In genomic region chr12:70347202-70347841, GRCm38 (mm10) we compare ENCODE assay signal across 8 mouse cellular contexts. TPM values are rescaled to one million over a fixed set of nuclear protein-coding genes. Genes with fewer than 3 reads are reported as not detected.
DNase-seq lines count a peak whose midpoint lies in the region; ATAC-seq and TF ChIP-seq lines count a peak whose summit lies in the region.

Trim9 (minus strand) TSS chr12:70347614.

- H3K9ac ChIP-seq in forebrain, embryonic 11.5 days (ENCODE audit: low read length), result peak within 1 kb of the TSS; percentile 83
- peak within 1 kb of the TSS; percentile 68 for H3K9ac ChIP-seq in heart, embryonic 16.5 days (ENCODE audit: low read length)
- peak within 1 kb of the TSS; percentile 19 for H3K9ac ChIP-seq in liver, embryonic 13.5 days
- peak within 1 kb of the TSS; percentile 77 for H3K9ac ChIP-seq in neural tube, embryonic 12.5 days
- peak within 1 kb of the TSS; percentile 48 for H3K9ac ChIP-seq in stomach, postnatal 0 days (ENCODE audit: low read length)

- DNase-seq in CD8-positive naive resting alpha-beta T cell, adult 2 months (ENCODE audit: low read depth in 2 of 2, low spot score in 2 of 2), result peak; percentile 40 to 61
- DNase-seq in c-Kit-positive CD71-positive TER-119-negative erythroid progenitor cells, embryonic 14.5 days (ENCODE audit: low read depth), result peak; percentile 74
- peak; percentile 97 for DNase-seq in forebrain, embryonic 11.5 days (ENCODE audit: low spot score)
- DNase-seq in kidney, postnatal 25 days, result peak; percentile 93 to 95
- DNase-seq in liver, embryonic 13.5 days, result peak; percentile 66
- DNase-seq in stomach, postnatal 0 days (ENCODE audit: low spot score), result peak; percentile 89

- H3K4me1 ChIP-seq in forebrain, embryonic 11.5 days (replicated peaks; ENCODE audit: control insufficient read depth, insufficient read depth, low read length), result peaks cover 9% of the 10 kb centered on the region; the same call in 1 of the 2 replicates
- peaks cover 12% of the 10 kb centered on the region for H3K4me1 ChIP-seq in heart, embryonic 16.5 days (ENCODE audit: control insufficient read depth, insufficient read depth, low read length)
- peaks cover 20% of the 10 kb centered on the region for H3K4me1 ChIP-seq in liver, embryonic 13.5 days (replicated peaks)
- H3K4me1 ChIP-seq in neural tube, embryonic 12.5 days, result peaks cover 18% of the 10 kb centered on the region; the same call in 1 of the 2 replicates
- H3K4me1 ChIP-seq in stomach, postnatal 0 days (replicated peaks; ENCODE audit: control insufficient read depth, insufficient read depth), result no peaks in the 10 kb centered on the region

- H3K36me3 ChIP-seq in forebrain, embryonic 11.5 days (ENCODE audit: control insufficient read depth, insufficient read depth, low read length), result no peaks in the 10 kb centered on the region
- no peaks in the 10 kb centered on the region for H3K36me3 ChIP-seq in heart, embryonic 16.5 days (ENCODE audit: control insufficient read depth, insufficient read depth)
- no peaks in the 10 kb centered on the region for H3K36me3 ChIP-seq in liver, embryonic 13.5 days
- no peaks in the 10 kb centered on the region for H3K36me3 ChIP-seq in neural tube, embryonic 12.5 days
- H3K36me3 ChIP-seq in stomach, postnatal 0 days (ENCODE audit: control insufficient read depth, insufficient read depth, low read length), result no peaks in the 10 kb centered on the region

- H3K4me3 ChIP-seq in forebrain, embryonic 11.5 days (ENCODE audit: low read depth, low read length), result peak within 1 kb of the TSS; percentile 62
- peak within 1 kb of the TSS; percentile 75 for H3K4me3 ChIP-seq in heart, embryonic 16.5 days (ENCODE audit: low read length)
- H3K4me3 ChIP-seq in liver, embryonic 13.5 days (replicated peaks), result peak within 1 kb of the TSS; percentile 53
- H3K4me3 ChIP-seq in neural tube, embryonic 12.5 days, result peak within 1 kb of the TSS; percentile 72
- H3K4me3 ChIP-seq in stomach, postnatal 0 days (ENCODE audit: low read depth, low read length), result peak within 1 kb of the TSS; percentile 58

- 0 out of 2 replicates have a peak, but pooled peaks have one; percentile 4 for TF ChIP-seq CTCF in stomach, postnatal 0 days (IDR thresholded peaks at IDR 0.05; ENCODE audit: low read depth)

- under 1% methylated on average over 47 of the region's 50 CpGs for WGBS in forebrain, embryonic 11.5 days
- WGBS in heart, embryonic 16.5 days, result under 1% methylated on average over 47 of the region's 50 CpGs
- 1% methylated on average over 49 of the region's 50 CpGs for WGBS in liver, embryonic 13.5 days (ENCODE audit: insufficient replicate concordance)
- WGBS in neural tube, embryonic 12.5 days, result under 1% methylated on average over 49 of the region's 50 CpGs
- under 1% methylated on average over 49 of the region's 50 CpGs for WGBS in stomach, postnatal 0 days

- H3K27me3 ChIP-seq in forebrain, embryonic 11.5 days (ENCODE audit: control insufficient read depth, insufficient read depth, low read length), result peaks cover 6% of the 10 kb centered on the region
- peaks cover 29% of the 10 kb centered on the region for H3K27me3 ChIP-seq in heart, embryonic 16.5 days (ENCODE audit: control insufficient read depth, insufficient read depth, low read length)
- H3K27me3 ChIP-seq in liver, embryonic 13.5 days, result peaks cover 60% of the 10 kb centered on the region
- H3K27me3 ChIP-seq in neural tube, embryonic 12.5 days (replicated peaks), result no peaks in the 10 kb centered on the region
- peaks cover 12% of the 10 kb centered on the region for H3K27me3 ChIP-seq in stomach, postnatal 0 days (ENCODE audit: control insufficient read depth, insufficient read depth, low read length)

- no peaks in the 10 kb centered on the region for H3K9me3 ChIP-seq in forebrain, embryonic 11.5 days (ENCODE audit: control insufficient read depth, low read length)
- H3K9me3 ChIP-seq in heart, embryonic 16.5 days (replicated peaks; ENCODE audit: control insufficient read depth, low read length), result no peaks in the 10 kb centered on the region
- no peaks in the 10 kb centered on the region for H3K9me3 ChIP-seq in liver, embryonic 13.5 days (replicated peaks)
- H3K9me3 ChIP-seq in neural tube, embryonic 12.5 days, result no peaks in the 10 kb centered on the region
- H3K9me3 ChIP-seq in stomach, postnatal 0 days (ENCODE audit: control insufficient read depth, low read length), result no peaks in the 10 kb centered on the region

- peak within 1 kb of the TSS; percentile 90 for H3K4me2 ChIP-seq in forebrain, embryonic 11.5 days (ENCODE audit: low read depth, low read length, severe bottlenecking)
- H3K4me2 ChIP-seq in heart, embryonic 16.5 days (ENCODE audit: low read depth, low read length), result peak within 1 kb of the TSS; percentile 98
- peak within 1 kb of the TSS; percentile 70 for H3K4me2 ChIP-seq in liver, embryonic 13.5 days
- peak within 1 kb of the TSS; percentile 91 for H3K4me2 ChIP-seq in neural tube, embryonic 12.5 days (replicated peaks)
- peak within 1 kb of the TSS; percentile 93 for H3K4me2 ChIP-seq in stomach, postnatal 0 days (replicated peaks; ENCODE audit: low read depth)

- H3K27ac ChIP-seq in forebrain, embryonic 11.5 days (ENCODE audit: low read depth, low read length), result peak within 1 kb of the TSS; percentile 84
- no peak within 1 kb of the TSS for H3K27ac ChIP-seq in heart, embryonic 16.5 days (ENCODE audit: low read length)
- H3K27ac ChIP-seq in liver, embryonic 13.5 days, result no peak within 1 kb of the TSS
- peak within 1 kb of the TSS; percentile 83 for H3K27ac ChIP-seq in neural tube, embryonic 12.5 days
- H3K27ac ChIP-seq in stomach, postnatal 0 days (replicated peaks), result no peak within 1 kb of the TSS

- TF ChIP-seq EP300 in stomach, postnatal 0 days (optimal IDR thresholded peaks at IDR 0.05), result no peak

- peak; percentile 99 for ATAC-seq in forebrain, embryonic 11.5 days (replicated peaks; ENCODE audit: low FRiP score)
- ATAC-seq in heart, embryonic 16.5 days (replicated peaks; ENCODE audit: extremely low read depth, insufficient read depth, low FRiP score), result peak; percentile 99
- peak; percentile 95 for ATAC-seq in liver, embryonic 13.5 days (ENCODE audit: low read depth)
- ATAC-seq in neural tube, embryonic 12.5 days (ENCODE audit: low FRiP score, low read depth), result peak; percentile 97
- peak; percentile 98 for ATAC-seq in stomach, postnatal 0 days (ENCODE audit: low FRiP score, low TSS enrichment)

RNA-seq across cellular contexts. Expression of gene Trim9, which starts in this region (rescaled TPM):
- polyA plus RNA-seq in forebrain, embryonic 11.5 days (2014; fragmentation: Nextera tagmentation; extraction: Ambion mirVana), result 14.5 and 15.5 TPM in 2 replicates
- 0.11 and 0.51 TPM in 2 replicates for polyA plus RNA-seq in heart, embryonic 16.5 days (2015; fragmentation: Nextera tagmentation; extraction: Ambion mirVana)
- 0.06 and 0.09 TPM in 2 replicates for polyA plus RNA-seq in liver, embryonic 13.5 days (2015; fragmentation: Nextera tagmentation; extraction: Ambion mirVana)
- 33.4 and 38.7 TPM in 2 replicates for polyA plus RNA-seq in neural tube, embryonic 12.5 days (2016; fragmentation: Nextera tagmentation; extraction: Ambion mirVana)
- polyA plus RNA-seq in stomach, postnatal 0 days (2015; fragmentation: Nextera tagmentation; extraction: Ambion mirVana), result 0.32 and 0.64 TPM in 2 replicates

Comparison
In these comparisons a context has a peak if more than half of its experiments do, and no peak if none do; other contexts are left out.
1. Peak in ATAC-seq, H3K4me3 ChIP-seq, H3K9ac ChIP-seq and H3K4me2 ChIP-seq in heart, embryonic 16.5 days; RNA of the gene not detected or under 1 TPM.
2. Peak in DNase-seq, ATAC-seq, H3K4me3 ChIP-seq, H3K9ac ChIP-seq and H3K4me2 ChIP-seq in liver, embryonic 13.5 days; RNA of the gene not detected or under 1 TPM.
3. Peak in DNase-seq, ATAC-seq, H3K4me3 ChIP-seq, H3K9ac ChIP-seq and H3K4me2 ChIP-seq in stomach, postnatal 0 days; RNA of the gene not detected or under 1 TPM.
4. H3K27ac ChIP-seq: peak in forebrain, embryonic 11.5 days (single experiment) and neural tube, embryonic 12.5 days (single experiment); none in heart, embryonic 16.5 days (single experiment), liver, embryonic 13.5 days (single experiment) and stomach, postnatal 0 days (single experiment).
5. H3K9ac ChIP-seq: peak in every context shown above with its lines; median percentile 83 in forebrain, embryonic 11.5 days; 77 in neural tube, embryonic 12.5 days; 68 in heart, embryonic 16.5 days; 48 in stomach, postnatal 0 days; 19 in liver, embryonic 13.5 days.
6. Peak in every context shown above with its lines, with median percentiles within 50 percentile points of each other: DNase-seq, ATAC-seq, H3K4me2 ChIP-seq and H3K4me3 ChIP-seq.